Mouse (Mus musculus): ENCODE measurements at regions not wholly inside any gene's neighbourhood (a gene's known extent, or its start where the extent isn't known, plus 50 kb on each side); places are given as distances from the start of the nearest gene placed in this dataset.

- H3K27ac ChIP-seq (ENCODE audit: poor library complexity, severe bottlenecking): no peak overlapping the region
- no peak for ATAC-seq (ENCODE audit: insufficient number of reproducible peaks, low FRiP score)
Measured at GRCm38 (mm10) chr1:128671495-128671894, 79.4 kb upstream of the Cxcr4 start.

GRCm38 (mm10) chr1:128671016-128671415 lies 78.9 kb upstream of the Cxcr4 start:
- H3K4me2 ChIP-seq: no peak overlapping the region
- H3K27ac ChIP-seq (ENCODE audit: poor library complexity, severe bottlenecking): no peak overlapping the region
- no peak overlapping the region for H3K9ac ChIP-seq
- peaks cover 4% of the 10 kb centered on the region for H3K9me3 ChIP-seq (replicated peaks)
- 61% methylated on average over 5 of the region's 5 CpGs for WGBS
- no peaks in the 10 kb centered on the region for H3K36me3 ChIP-seq
- peaks cover 9% of the 10 kb centered on the region; the same call in 1 of the 2 replicates for H3K4me1 ChIP-seq (replicated peaks)
- ATAC-seq (ENCODE audit: insufficient number of reproducible peaks, low FRiP score): no peak
- no peak overlapping the region for H3K4me3 ChIP-seq
- H3K27me3 ChIP-seq (replicated peaks): no peaks in the 10 kb centered on the region

More at GRCm38 (mm10) chr1:128671495-128671894, 79.4 kb upstream of the Cxcr4 start:
- no peak overlapping the region for H3K4me2 ChIP-seq
- WGBS: 78% methylated on average over 3 of the region's 3 CpGs
- peaks cover 9% of the 10 kb centered on the region; the same call in 1 of the 2 replicates for H3K4me1 ChIP-seq (replicated peaks)
- H3K9ac ChIP-seq: no peak overlapping the region
- no peaks in the 10 kb centered on the region for H3K27me3 ChIP-seq (replicated peaks)
- no peaks in the 10 kb centered on the region for H3K36me3 ChIP-seq
- H3K9me3 ChIP-seq (replicated peaks): peaks cover under 1% of the 10 kb centered on the region
- H3K4me3 ChIP-seq: no peak overlapping the region

- Histone ChIP-seq H3K36me3 (no peaks in the 10 kb centered on the region), H3K27me3 (replicated peaks) (no peaks in the 10 kb centered on the region), H3K9me3 (replicated peaks) (peaks cover 4% of the 10 kb centered on the region), H3K9ac (0 out of 2 replicates have a peak overlapping the region, but pooled peaks have one; percentile 22), H3K27ac (ENCODE audit: poor library complexity, severe bottlenecking) (no peak overlapping the region), H3K4me3 (no peak overlapping the region), H3K4me1 (replicated peaks) (peaks cover 9% of the 10 kb centered on the region; the same call in 1 of the 2 replicates), H3K4me2 (no peak overlapping the region)
- ATAC-seq (ENCODE audit: insufficient number of reproducible peaks, low FRiP score): no peak
- WGBS: 47% methylated on average over 2 of the region's 2 CpGs
Measured at GRCm38 (mm10) chr1:128669241-128669666, 77.2 kb upstream of the Cxcr4 start.

- H3K4me3 ChIP-seq: no peak overlapping the region
- peaks cover 4% of the 10 kb centered on the region for H3K9me3 ChIP-seq (replicated peaks)
- H3K27ac ChIP-seq (ENCODE audit: poor library complexity, severe bottlenecking): no peak overlapping the region
- H3K4me1 ChIP-seq (replicated peaks): peaks cover 9% of the 10 kb centered on the region; the same call in 1 of the 2 replicates
- H3K9ac ChIP-seq: no peak overlapping the region
- H3K27me3 ChIP-seq (replicated peaks): no peaks in the 10 kb centered on the region
- WGBS: 58% methylated on average over 6 of the region's 6 CpGs
- no peaks in the 10 kb centered on the region for H3K36me3 ChIP-seq
- no peak overlapping the region for H3K4me2 ChIP-seq
- no peak for ATAC-seq (ENCODE audit: insufficient number of reproducible peaks, low FRiP score)
Measured at GRCm38 (mm10) chr1:128668718-128669117, 76.6 kb upstream of the Cxcr4 start.

- H3K36me3 ChIP-seq: no peaks in the 10 kb centered on the region
- H3K9me3 ChIP-seq (replicated peaks): peaks cover 4% of the 10 kb centered on the region
- 76% methylated on average over 4 of the region's 4 CpGs for WGBS
- no peak overlapping the region for H3K27ac ChIP-seq (ENCODE audit: poor library complexity, severe bottlenecking)
- H3K4me2 ChIP-seq: no peak overlapping the region
- ATAC-seq (ENCODE audit: insufficient number of reproducible peaks, low FRiP score): no peak
- H3K27me3 ChIP-seq (replicated peaks): no peaks in the 10 kb centered on the region
- no peak overlapping the region for H3K9ac ChIP-seq
- peaks cover 9% of the 10 kb centered on the region; the same call in 1 of the 2 replicates for H3K4me1 ChIP-seq (replicated peaks)
- no peak overlapping the region for H3K4me3 ChIP-seq
Measured at GRCm38 (mm10) chr1:128667121-128667762, 75.1 kb upstream of the Cxcr4 start.

- WGBS: 83% methylated on average over 2 of the region's 2 CpGs
- H3K9me3 ChIP-seq (replicated peaks): peaks cover 4% of the 10 kb centered on the region
- ATAC-seq (ENCODE audit: insufficient number of reproducible peaks, low FRiP score): no peak
- H3K27ac ChIP-seq (ENCODE audit: poor library complexity, severe bottlenecking): no peak overlapping the region
- no peak overlapping the region for H3K4me3 ChIP-seq
- no peaks in the 10 kb centered on the region for H3K36me3 ChIP-seq
- no peaks in the 10 kb centered on the region for H3K4me1 ChIP-seq (replicated peaks)
- no peak overlapping the region for H3K9ac ChIP-seq
- no peak overlapping the region for H3K4me2 ChIP-seq
- H3K27me3 ChIP-seq (replicated peaks): no peaks in the 10 kb centered on the region
Measured at GRCm38 (mm10) chr1:128663207-128663606, 71.1 kb upstream of the Cxcr4 start.

GRCm38 (mm10) chr1:128659857-128660256 lies 67.8 kb upstream of the Cxcr4 start:
- no peaks in the 10 kb centered on the region for H3K4me1 ChIP-seq (replicated peaks)
- H3K4me3 ChIP-seq: no peak overlapping the region
- WGBS: 68% methylated on average over 1 of the region's 1 CpGs
- no peak overlapping the region for H3K9ac ChIP-seq
- H3K4me2 ChIP-seq: no peak overlapping the region
- H3K36me3 ChIP-seq: no peaks in the 10 kb centered on the region
- H3K9me3 ChIP-seq (replicated peaks): 0 out of 2 replicates have a peak, but pooled peaks cover 3% of the 10 kb centered on the region
- no peaks in the 10 kb centered on the region for H3K27me3 ChIP-seq (replicated peaks)
- no peak overlapping the region for H3K27ac ChIP-seq (ENCODE audit: poor library complexity, severe bottlenecking)
- ATAC-seq (ENCODE audit: insufficient number of reproducible peaks, low FRiP score): no peak

GRCm38 (mm10) chr1:128658802-128659201 lies 66.7 kb upstream of the Cxcr4 start:
- 9% methylated on average over 2 of the region's 2 CpGs for WGBS
- no peak for ATAC-seq (ENCODE audit: insufficient number of reproducible peaks, low FRiP score)

GRCm38 (mm10) chr1:128654099-128654862 lies 62.2 kb upstream of the Cxcr4 start:
- Histone ChIP-seq H3K27me3 (replicated peaks) (no peaks in the 10 kb centered on the region), H3K4me3 (no peak overlapping the region), H3K9ac (no peak overlapping the region), H3K36me3 (no peaks in the 10 kb centered on the region), H3K9me3 (replicated peaks) (0 out of 2 replicates have a peak, but pooled peaks cover 3% of the 10 kb centered on the region), H3K4me2 (no peak overlapping the region), H3K4me1 (replicated peaks) (0 out of 2 replicates have a peak, but pooled peaks cover 2% of the 10 kb centered on the region), H3K27ac (ENCODE audit: poor library complexity, severe bottlenecking) (no peak overlapping the region)
- WGBS: 32% methylated on average over 5 of the region's 5 CpGs
- ATAC-seq (ENCODE audit: insufficient number of reproducible peaks, low FRiP score): no peak

More at GRCm38 (mm10) chr1:128658802-128659201, 66.7 kb upstream of the Cxcr4 start:
- Histone ChIP-seq H3K4me1 (replicated peaks) (no peaks in the 10 kb centered on the region), H3K27ac (ENCODE audit: poor library complexity, severe bottlenecking) (no peak overlapping the region), H3K27me3 (replicated peaks) (no peaks in the 10 kb centered on the region), H3K4me2 (no peak overlapping the region), H3K36me3 (no peaks in the 10 kb centered on the region), H3K4me3 (no peak overlapping the region), H3K9ac (no peak overlapping the region), H3K9me3 (replicated peaks) (0 out of 2 replicates have a peak, but pooled peaks cover 3% of the 10 kb centered on the region)

- 0 out of 2 replicates have a peak, but pooled peaks cover 2% of the 10 kb centered on the region for H3K4me1 ChIP-seq (replicated peaks)
- no peak overlapping the region for H3K27ac ChIP-seq (ENCODE audit: poor library complexity, severe bottlenecking)
- no peak for ATAC-seq (ENCODE audit: insufficient number of reproducible peaks, low FRiP score)
- no peak overlapping the region for H3K9ac ChIP-seq
- H3K4me3 ChIP-seq: no peak overlapping the region
- no peak overlapping the region for H3K4me2 ChIP-seq
- H3K9me3 ChIP-seq (replicated peaks): no peaks in the 10 kb centered on the region
- 53% methylated on average over 2 of the region's 2 CpGs for WGBS
- H3K36me3 ChIP-seq: no peaks in the 10 kb centered on the region
- no peaks in the 10 kb centered on the region for H3K27me3 ChIP-seq (replicated peaks)
Measured at GRCm38 (mm10) chr1:128650596-128650995, 58.5 kb upstream of the Cxcr4 start.

GRCm38 (mm10) chr1:128649490-128650178 lies 57.5 kb upstream of the Cxcr4 start:
- 44% methylated on average over 13 of the region's 13 CpGs for WGBS
- H3K27me3 ChIP-seq (replicated peaks): no peaks in the 10 kb centered on the region
- H3K4me2 ChIP-seq: no peak overlapping the region
- 0 out of 2 replicates have a peak, but pooled peaks cover 2% of the 10 kb centered on the region for H3K4me1 ChIP-seq (replicated peaks)
- H3K4me3 ChIP-seq: no peak overlapping the region
- H3K27ac ChIP-seq (ENCODE audit: poor library complexity, severe bottlenecking): no peak overlapping the region
- no peaks in the 10 kb centered on the region for H3K9me3 ChIP-seq (replicated peaks)
- H3K36me3 ChIP-seq: no peaks in the 10 kb centered on the region
- no peak overlapping the region for H3K9ac ChIP-seq
- ATAC-seq (ENCODE audit: insufficient number of reproducible peaks, low FRiP score): no peak
